Mouse (Mus musculus) bone marrow macrophage, adult 2 months (primary cell): Measurements from ENCODE around the gene Acot12. TPM values are rescaled to one million over a fixed set of nuclear protein-coding genes. Genes with fewer than 3 reads are reported as not detected.

Source experiments
- H3K27ac ChIP-seq: 2 replicates; pipeline ENCODE4 v1.5.1; 2012; ENCODE audit warnings: low read depth, low read length; ENCODE audit not compliant: insufficient read depth
- H3K4me1 ChIP-seq: 2 replicates; pipeline ENCODE4 v1.6.1; 2012; ENCODE audit warnings: low read length; ENCODE audit not compliant: control insufficient read depth, insufficient read depth
- H3K4me3 ChIP-seq: 2 replicates; pipeline ENCODE4 v1.5.1; 2012; ENCODE audit warnings: mild to moderate bottlenecking, low read length, moderate library complexity; ENCODE audit not compliant: insufficient read depth
- CTCF ChIP-seq: IDR thresholded peaks from 2 replicates; pipeline ENCODE4 v1.5.1; 2012; ENCODE audit warnings: low read depth, mild to moderate bottlenecking, low read length, moderate library complexity
- POLR2A ChIP-seq: IDR thresholded peaks from 2 replicates; pipeline ENCODE4 v1.6.1; 2012; ENCODE audit warnings: mild to moderate bottlenecking, low read depth, low read length, borderline replicate concordance
- polyA plus RNA-seq: library from polyadenylated mRNA; stranded (reverse); fragments of >200 nt; gene quantifications from 2 replicates; pipeline ENCODE4 v1.2.4, GENCODE M21; 2012; ENCODE audit not compliant: missing spikeins, insufficient read depth, insufficient read length

Gene Acot12
- polyA plus RNA-seq, 1 experiment: not detected

GRCm38 (mm10) chr13:91792035-91792434, 50.7 kb downstream of the Acot12 start:
- no peak overlapping the region for H3K27ac ChIP-seq
- no peak for TF ChIP-seq CTCF
- no peak for TF ChIP-seq POLR2A
- no peak overlapping the region for H3K4me3 ChIP-seq
- no peaks in the 10 kb centered on the region for H3K4me1 ChIP-seq

GRCm38 (mm10) chr13:91794926-91795436, 53.7 kb downstream of the Acot12 start:
- TF ChIP-seq CTCF: no peak
- TF ChIP-seq POLR2A: no peak
- Histone ChIP-seq H3K4me1 (no peaks in the 10 kb centered on the region), H3K4me3 (no peak overlapping the region), H3K27ac (no peak overlapping the region)

- Histone ChIP-seq H3K4me1 (no peaks in the 10 kb centered on the region), H3K27ac (no peak overlapping the region), H3K4me3 (no peak overlapping the region)
- TF ChIP-seq POLR2A: no peak
- TF ChIP-seq CTCF: no peak
These were observed 54.3 kb downstream of the Acot12 start for GRCm38 (mm10) chr13:91795593-91795992.

- TF ChIP-seq POLR2A: no peak
- no peak for TF ChIP-seq CTCF
These were observed 54.7 kb downstream of the Acot12 start for GRCm38 (mm10) chr13:91796003-91796402.

GRCm38 (mm10) chr13:91796916-91797315, 55.6 kb downstream of the Acot12 start:
- Histone ChIP-seq H3K4me1 (peaks cover 7% of the 10 kb centered on the region), H3K4me3 (no peak overlapping the region), H3K27ac (no peak overlapping the region)
- TF ChIP-seq CTCF: no peak
- TF ChIP-seq POLR2A: no peak

More at GRCm38 (mm10) chr13:91796003-91796402, 54.7 kb downstream of the Acot12 start:
- no peak overlapping the region for H3K4me3 ChIP-seq
- H3K4me1 ChIP-seq: no peaks in the 10 kb centered on the region
- no peak overlapping the region for H3K27ac ChIP-seq

- no peak overlapping the region for H3K4me3 ChIP-seq
- H3K27ac ChIP-seq: no peak overlapping the region
- no peak for TF ChIP-seq CTCF
- no peak for TF ChIP-seq POLR2A
- H3K4me1 ChIP-seq: peaks cover 8% of the 10 kb centered on the region
These were observed 56.1 kb downstream of the Acot12 start for GRCm38 (mm10) chr13:91797442-91797841.

- no peak for TF ChIP-seq CTCF
- TF ChIP-seq POLR2A: no peak
- Histone ChIP-seq H3K4me1 (peaks cover 8% of the 10 kb centered on the region), H3K4me3 (no peak overlapping the region), H3K27ac (no peak overlapping the region)
These were observed 60.4 kb downstream of the Acot12 start for GRCm38 (mm10) chr13:91801726-91802125.

- Histone ChIP-seq H3K4me1 (peaks cover 3% of the 10 kb centered on the region), H3K27ac (peak within 1 kb of the TSS; percentile 75), H3K4me3 (peak within 1 kb of the TSS; percentile 90)
- 0 out of 2 replicates have a peak, but pooled peaks have one; percentile 6 for TF ChIP-seq POLR2A
- TF ChIP-seq CTCF: no peak
These were observed 66.0 kb downstream of the Acot12 start, which contains the start of gene Zcchc9 for GRCm38 (mm10) chr13:91807155-91807839. Gene Zcchc9 (minus strand): TSS chr13:91807705.

GRCm38 (mm10) chr13:91807874-91808575, 66.7 kb downstream of the Acot12 start:
- TF ChIP-seq CTCF (no peak), POLR2A (no peak)
- Histone ChIP-seq H3K4me1 (peaks cover 3% of the 10 kb centered on the region), H3K27ac (peak overlapping the region; percentile 75), H3K4me3 (peak overlapping the region; percentile 90)

- H3K4me1 ChIP-seq: peaks cover 3% of the 10 kb centered on the region
- TF ChIP-seq CTCF (no peak), POLR2A (no peak)
- no peak overlapping the region for H3K4me3 ChIP-seq
- no peak overlapping the region for H3K27ac ChIP-seq
These were observed 68.2 kb downstream of the Acot12 start for GRCm38 (mm10) chr13:91809476-91809875.
